Mouse (Mus musculus) C2C12 (cell line): ENCODE results near the gene Cep57l1. TPM values are rescaled to one million over a fixed set of nuclear protein-coding genes. Genes with fewer than 3 reads are reported as not detected.
A peak's percentile ranks its signal among the peaks of the same experiment; 100 is the strongest.
"Not testable (repeated sequence)": the region's sequence is repeated elsewhere in the genome, so short reads cannot be mapped to it uniquely, and the experiment has no call there.

Experiments
- H3K27me3 ChIP-seq: one replicate; pipeline ENCODE4 v1.6.1; 2011; ENCODE audit not compliant: control insufficient read depth, insufficient read depth, insufficient read length
- H3K36me3 ChIP-seq: one replicate; pipeline ENCODE4 v1.6.1; 2011; ENCODE audit not compliant: control insufficient read depth, insufficient read depth
- H3K4me3 ChIP-seq: one replicate; pipeline ENCODE4 v1.5.1; 2011; ENCODE audit warnings: mild to moderate bottlenecking, control low read depth; ENCODE audit not compliant: poor library complexity, insufficient read depth, severe bottlenecking
- H3K79me2 ChIP-seq: one replicate; pipeline ENCODE4 v1.6.1; 2011; ENCODE audit not compliant: control insufficient read depth, insufficient read depth
- H3K79me3 ChIP-seq: one replicate; pipeline ENCODE4 v1.6.1; 2011; ENCODE audit warnings: low read depth, control low read depth
- H3ac ChIP-seq: one replicate; pipeline ENCODE3; 2011; ENCODE audit warnings: low read depth; ENCODE audit not compliant: control insufficient read depth, insufficient read length
- CEBPB ChIP-seq: IDR thresholded peaks from one replicate; pipeline ENCODE4 v1.6.1; 2011; ENCODE audit warnings: low read depth, mild to moderate bottlenecking, control low read depth, moderate library complexity
- CTCF ChIP-seq: IDR thresholded peaks from one replicate; pipeline ENCODE4 v1.5.1; 2011; ENCODE audit not compliant: control insufficient read depth, insufficient read depth, insufficient read length
- FOSL1 ChIP-seq: IDR thresholded peaks from one replicate; pipeline ENCODE4 v1.8.0; 2011; ENCODE audit warnings: mild to moderate bottlenecking, low read length; ENCODE audit not compliant: poor library complexity, insufficient read depth, severe bottlenecking
- MAX ChIP-seq: IDR thresholded peaks from one replicate; pipeline ENCODE4 v1.6.1; 2011; ENCODE audit warnings: mild to moderate bottlenecking, control low read depth
- MYOD1 ChIP-seq: IDR thresholded peaks from one replicate; pipeline ENCODE4 v1.6.1; 2011; ENCODE audit warnings: low read depth; ENCODE audit not compliant: control insufficient read depth, insufficient read length
- MYOG ChIP-seq: IDR thresholded peaks from one replicate; pipeline ENCODE4 v1.6.1; 2011; ENCODE audit not compliant: control insufficient read depth, insufficient read length; ENCODE audit errors: extremely low read depth
- USF1 ChIP-seq: IDR thresholded peaks from one replicate; pipeline ENCODE4 v1.6.1; 2011; ENCODE audit warnings: low read depth, mild to moderate bottlenecking, control low read depth, moderate library complexity
- polyA plus RNA-seq: library from polyadenylated mRNA; unstranded; fragments of >200 nt; fragmentation: generic; extraction: Trizol; gene quantifications from one replicate; pipeline ENCODE4 v1.2.1, GENCODE M21; 2012; ENCODE audit warnings: missing spikeins

Gene Cep57l1
- polyA plus RNA-seq, 1 experiment, result 4.6 TPM

- H3K27me3 ChIP-seq, result no peaks in the 10 kb centered on the region
- TF ChIP-seq MYOD1, result no peak
- TF ChIP-seq MYOG, result no peak
- no peak for TF ChIP-seq MAX
- TF ChIP-seq USF1, result no peak
- no peak for TF ChIP-seq CTCF
- no peak for TF ChIP-seq CEBPB
- TF ChIP-seq FOSL1, result no peak
- H3K36me3 ChIP-seq, result no peaks in the 10 kb centered on the region
- H3K79me2 ChIP-seq, result peaks cover 29% of the 10 kb centered on the region
- H3ac ChIP-seq, result no peak overlapping the region
- H3K4me3 ChIP-seq, result no peak overlapping the region
- H3K79me3 ChIP-seq, result peaks cover 3% of the 10 kb centered on the region
Observed at GRCm38 (mm10) chr10:41820401-41820800, 10.7 kb upstream of the Cep57l1 start.

GRCm38 (mm10) chr10:41819307-41819706, 9.6 kb upstream of the Cep57l1 start:
- H3K36me3 ChIP-seq, result no peaks in the 10 kb centered on the region
- H3K79me3 ChIP-seq, result peaks cover 4% of the 10 kb centered on the region
- no peak overlapping the region for H3K4me3 ChIP-seq
- H3ac ChIP-seq, result no peak overlapping the region
- no peak for TF ChIP-seq MAX
- TF ChIP-seq MYOG, result no peak
- no peak for TF ChIP-seq USF1
- no peak for TF ChIP-seq CEBPB
- TF ChIP-seq CTCF, result no peak
- no peak for TF ChIP-seq FOSL1
- TF ChIP-seq MYOD1, result no peak
- H3K79me2 ChIP-seq, result peaks cover 38% of the 10 kb centered on the region
- no peaks in the 10 kb centered on the region for H3K27me3 ChIP-seq

- H3K79me3 ChIP-seq, H3K27me3 ChIP-seq, H3K36me3 ChIP-seq, H3ac ChIP-seq, H3K4me3 ChIP-seq: not testable (repeated sequence)
- H3K79me2 ChIP-seq, result peaks cover 44% of the 10 kb centered on the region
Observed at GRCm38 (mm10) chr10:41818733-41819070, 9.0 kb upstream of the Cep57l1 start.

- H3K27me3 ChIP-seq, result no peaks in the 10 kb centered on the region
- H3ac ChIP-seq, result no peak overlapping the region
- H3K4me3 ChIP-seq, result no peak overlapping the region
- TF ChIP-seq FOSL1, result no peak
- TF ChIP-seq MAX, result no peak
- TF ChIP-seq USF1, result no peak
- no peak for TF ChIP-seq MYOD1
- TF ChIP-seq CTCF, result no peak
- TF ChIP-seq MYOG, result no peak
- no peak for TF ChIP-seq CEBPB
- H3K36me3 ChIP-seq, result no peaks in the 10 kb centered on the region
- peaks cover 8% of the 10 kb centered on the region for H3K79me3 ChIP-seq
- H3K79me2 ChIP-seq, result peaks cover 49% of the 10 kb centered on the region
Observed at GRCm38 (mm10) chr10:41818036-41818732, 8.5 kb upstream of the Cep57l1 start.

GRCm38 (mm10) chr10:41816516-41816915, 6.8 kb upstream of the Cep57l1 start:
- H3K36me3 ChIP-seq, result no peaks in the 10 kb centered on the region
- TF ChIP-seq USF1 (no peak), MYOG (no peak), FOSL1 (no peak), MAX (no peak), MYOD1 (no peak), CTCF (no peak), CEBPB (no peak)

GRCm38 (mm10) chr10:41814305-41814853, 4.7 kb upstream of the Cep57l1 start:
- H3ac ChIP-seq, result no peak overlapping the region
- TF ChIP-seq MYOD1 (peak; percentile 16), MYOG (no peak)
- H3K79me3 ChIP-seq, result peaks cover 13% of the 10 kb centered on the region
- H3K36me3 ChIP-seq, result no peaks in the 10 kb centered on the region
- H3K4me3 ChIP-seq, result no peak overlapping the region
- peaks cover 64% of the 10 kb centered on the region for H3K79me2 ChIP-seq
- no peaks in the 10 kb centered on the region for H3K27me3 ChIP-seq

More at GRCm38 (mm10) chr10:41816516-41816915, 6.8 kb upstream of the Cep57l1 start:
- no peaks in the 10 kb centered on the region for H3K27me3 ChIP-seq
- peaks cover 65% of the 10 kb centered on the region for H3K79me2 ChIP-seq
- H3ac ChIP-seq, result no peak overlapping the region
- H3K4me3 ChIP-seq, result no peak overlapping the region
- H3K79me3 ChIP-seq, result peaks cover 15% of the 10 kb centered on the region
